In genomic region chr10:103194655-103195328, GRCm38 (mm10) we compare ENCODE assay signal across 9 mouse cellular contexts. TPM values are rescaled to one million over a fixed set of nuclear protein-coding genes. Genes with fewer than 3 reads are reported as not detected.
DNase-seq lines count a peak whose midpoint lies in the region; ATAC-seq lines count a peak whose summit lies in the region.
"Had no signal": no experiment of that assay in that cellular context is flagged by ENCODE, and none has a peak within 500 bp of the region (broad histone marks: within the 10 kb centered on the region; RNA-seq: fewer than 3 reads in every experiment).

No protein-coding gene starts in this region.

- DNase-seq in embryonic facial prominence, embryonic 11.5 days (ENCODE audit: low spot score) = peak; percentile 77
- DNase-seq in embryonic facial prominence, embryonic 10.5 days (ENCODE audit: low spot score) = no peak
- peak; percentile 3 for DNase-seq in lung, postnatal 36 days
- DNase-seq in lung, postnatal 14 days = no peak
- DNase-seq in forelimb bud, embryonic 11.5 days (ENCODE audit: low read depth, low spot score) = peak; percentile 50
- DNase-seq in retina, postnatal 1 day = peak; percentile 68
- no peak for DNase-seq in testis, postnatal 10 days (ENCODE audit: low spot score)
- no peak for DNase-seq in layer of hippocampus, adult 8-10 months (ENCODE audit: low spot score in 2 of 2)

- no peaks in the 10 kb centered on the region for H3K9me3 ChIP-seq in embryonic facial prominence, embryonic 11.5 days (replicated peaks; ENCODE audit: control insufficient read depth, low read length)
- H3K9me3 ChIP-seq in embryonic facial prominence, embryonic 10.5 days = no peaks in the 10 kb centered on the region
- H3K9me3 ChIP-seq: megakaryocyte, embryonic 14.5 days had no signal

- H3K4me3 ChIP-seq in embryonic facial prominence, embryonic 11.5 days (ENCODE audit: low read depth, low read length) = no peak overlapping the region
- no peak overlapping the region for H3K4me3 ChIP-seq in embryonic facial prominence, embryonic 10.5 days
- H3K4me3 ChIP-seq: megakaryocyte, embryonic 14.5 days had no signal

- 54% methylated on average over 4 of the region's 4 CpGs for WGBS in embryonic facial prominence, embryonic 11.5 days
- 59% methylated on average over 4 of the region's 4 CpGs for WGBS in embryonic facial prominence, embryonic 10.5 days

- no peaks in the 10 kb centered on the region for H3K27me3 ChIP-seq in embryonic facial prominence, embryonic 11.5 days (ENCODE audit: control insufficient read depth, insufficient read depth, low read length)
- H3K27me3 ChIP-seq in embryonic facial prominence, embryonic 10.5 days (replicated peaks; ENCODE audit: low read depth, poor library complexity, severe bottlenecking) = no peaks in the 10 kb centered on the region
- H3K27me3 ChIP-seq: megakaryocyte, embryonic 14.5 days had no signal

- H3K4me2 ChIP-seq in embryonic facial prominence, embryonic 11.5 days (ENCODE audit: low read depth, low read length) = no peak overlapping the region

- no peaks in the 10 kb centered on the region for H3K36me3 ChIP-seq in embryonic facial prominence, embryonic 11.5 days (replicated peaks; ENCODE audit: control insufficient read depth, insufficient read depth, low read depth, low read length)
- no peaks in the 10 kb centered on the region for H3K36me3 ChIP-seq in embryonic facial prominence, embryonic 10.5 days (replicated peaks)

- H3K27ac ChIP-seq in embryonic facial prominence, embryonic 11.5 days (replicated peaks; ENCODE audit: low read depth, low read length) = no peak overlapping the region
- no peak overlapping the region for H3K27ac ChIP-seq in embryonic facial prominence, embryonic 10.5 days (replicated peaks)

- H3K4me1 ChIP-seq in embryonic facial prominence, embryonic 11.5 days (ENCODE audit: control insufficient read depth, insufficient read depth, low read length) = no peaks in the 10 kb centered on the region
- no peaks in the 10 kb centered on the region for H3K4me1 ChIP-seq in embryonic facial prominence, embryonic 10.5 days
- H3K4me1 ChIP-seq: megakaryocyte, embryonic 14.5 days had no signal

- no peak overlapping the region for H3K9ac ChIP-seq in embryonic facial prominence, embryonic 11.5 days (replicated peaks; ENCODE audit: low read length)

- 0 out of 2 replicates have a peak, but pooled peaks have one; percentile 75 for ATAC-seq in embryonic facial prominence, embryonic 11.5 days (replicated peaks; ENCODE audit: insufficient number of reproducible peaks, low FRiP score, low TSS enrichment, low read depth)

RNA-seq across cellular contexts. Expression of gene Lrriq1, which starts 41.3 kb away (rescaled TPM):
- polyA plus RNA-seq in embryonic facial prominence, embryonic 11.5 days (2014; fragmentation: Nextera tagmentation; extraction: Ambion mirVana) = 1.7 and 2.5 TPM in 2 replicates
- polyA plus RNA-seq in embryonic facial prominence, embryonic 10.5 days (2016; fragmentation: Nextera tagmentation; extraction: Ambion mirVana) = 0.60 and 1.2 TPM in 2 replicates
- total RNA-seq in layer of hippocampus, adult 8-10 months (2022) = 1 to 10 TPM; 3.2 to 5.6 (median 4.6) TPM

Comparison
In these comparisons a context has a peak if more than half of its experiments do, and no peak if none do; other contexts are left out.
1. DNase-seq: peak in embryonic facial prominence, embryonic 11.5 days (single experiment), lung, postnatal 36 days (single experiment), forelimb bud, embryonic 11.5 days (single experiment) and retina, postnatal 1 day (single experiment); none in embryonic facial prominence, embryonic 10.5 days (single experiment), lung, postnatal 14 days (single experiment), testis, postnatal 10 days (single experiment) and layer of hippocampus, adult 8-10 months (0 of 2).